Mouse (Mus musculus): ENCODE data around the gene Rasgrp1.

The Rasgrp1 gene

DNA sequence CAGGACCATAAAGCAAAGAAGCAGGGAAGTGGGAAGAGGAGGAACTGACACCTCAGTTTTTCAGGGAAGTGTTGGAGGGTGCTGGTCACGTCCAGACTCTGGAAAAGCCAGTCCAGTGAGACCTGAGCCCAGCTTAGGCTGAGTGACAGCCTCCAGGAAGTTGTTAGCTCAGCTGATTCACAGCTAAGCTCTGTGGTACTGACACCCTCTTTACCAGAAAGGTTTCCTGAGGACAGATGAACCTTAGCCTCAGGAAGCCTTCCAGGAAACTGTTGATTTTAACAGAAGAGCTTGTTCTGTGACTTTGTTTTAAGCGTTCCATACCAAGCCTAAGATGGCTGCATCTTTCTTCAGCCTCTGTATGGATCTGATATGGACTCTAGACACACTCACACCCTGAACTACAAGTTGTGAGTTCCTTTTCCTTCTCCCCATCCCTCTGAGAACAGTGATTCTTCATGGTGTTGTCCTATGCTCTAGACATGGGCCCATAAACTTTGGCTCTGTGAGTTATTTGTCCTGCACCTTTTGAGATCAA lies 31.6 kb upstream of the Rasgrp1 start:
- H3K9me3 ChIP-seq (ENCODE audit: low read length), result peaks cover 7% of the 10 kb centered on the region; the same call in 1 of the 2 replicates
- H3K4me1 ChIP-seq (replicated peaks; ENCODE audit: low read depth, low read length), result no peaks in the 10 kb centered on the region
- no peaks in the 10 kb centered on the region for H3K36me3 ChIP-seq (ENCODE audit: insufficient read depth, low read length)
- no peaks in the 10 kb centered on the region for H3K27me3 ChIP-seq (ENCODE audit: insufficient read depth, low read length)
- H3K4me3 ChIP-seq (replicated peaks; ENCODE audit: low read length), result no peak overlapping the region
- no peak for TF ChIP-seq CTCF (conservative IDR thresholded peaks at IDR 0.05; ENCODE audit: low read length)
- TF ChIP-seq NANOG (IDR thresholded peaks at IDR 0.05; ENCODE audit: borderline replicate concordance, low read length), result no peak
- no peak for TF ChIP-seq POU5F1 (IDR thresholded peaks at IDR 0.05; ENCODE audit: borderline replicate concordance, low read length)

DNA sequence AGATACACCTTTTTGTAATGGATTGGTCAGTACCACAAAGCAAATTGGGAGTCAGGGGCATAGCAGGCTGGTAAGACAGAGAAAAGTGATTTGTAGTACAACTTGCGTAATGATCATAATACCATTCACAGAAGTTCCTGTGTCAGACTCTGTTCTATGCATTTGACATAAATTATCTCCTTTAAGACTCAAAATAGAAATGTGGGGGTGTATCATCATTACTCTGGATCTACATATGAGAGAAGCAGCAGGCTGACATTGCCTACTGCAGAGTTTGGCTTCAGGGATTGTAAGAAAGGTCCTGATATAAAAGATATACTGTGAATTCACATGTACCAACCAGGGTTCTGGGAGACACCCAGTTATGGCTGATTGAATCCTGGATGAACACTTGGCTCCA lies 28.9 kb upstream of the Rasgrp1 start:
- no peaks in the 10 kb centered on the region for H3K4me1 ChIP-seq (replicated peaks; ENCODE audit: low read depth, low read length)
- H3K9me3 ChIP-seq (ENCODE audit: low read length), result peaks cover 7% of the 10 kb centered on the region; the same call in 1 of the 2 replicates
- no peaks in the 10 kb centered on the region for H3K27me3 ChIP-seq (ENCODE audit: insufficient read depth, low read length)
- TF ChIP-seq NANOG (IDR thresholded peaks at IDR 0.05; ENCODE audit: borderline replicate concordance, low read length), result no peak
- no peak for TF ChIP-seq CTCF (conservative IDR thresholded peaks at IDR 0.05; ENCODE audit: low read length)
- TF ChIP-seq POU5F1 (IDR thresholded peaks at IDR 0.05; ENCODE audit: borderline replicate concordance, low read length), result no peak
- no peaks in the 10 kb centered on the region for H3K36me3 ChIP-seq (ENCODE audit: insufficient read depth, low read length)
- no peak overlapping the region for H3K4me3 ChIP-seq (replicated peaks; ENCODE audit: low read length)

DNA sequence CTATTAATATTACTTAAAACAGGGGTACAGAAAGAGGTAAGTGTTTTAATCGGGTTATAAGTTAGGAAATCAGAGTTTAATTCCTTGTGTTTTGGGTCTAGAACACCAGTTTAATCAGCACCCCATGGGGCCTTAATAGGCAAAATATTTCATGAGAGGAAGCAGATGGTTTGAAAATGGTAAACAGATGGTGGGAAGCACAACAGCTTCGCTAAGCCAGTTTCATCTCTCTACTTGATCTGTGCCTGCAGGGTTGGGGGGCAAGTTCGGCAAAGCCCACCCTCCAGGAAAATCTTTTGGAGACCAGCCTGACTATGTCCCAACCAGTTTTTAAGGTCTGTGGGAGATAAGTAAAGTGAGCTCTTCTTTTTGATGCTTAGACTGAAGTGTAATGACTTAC lies 23.7 kb upstream of the Rasgrp1 start:
- H3K36me3 ChIP-seq (ENCODE audit: insufficient read depth, low read length), result no peaks in the 10 kb centered on the region
- no peaks in the 10 kb centered on the region for H3K4me1 ChIP-seq (replicated peaks; ENCODE audit: low read depth, low read length)
- H3K27me3 ChIP-seq (ENCODE audit: insufficient read depth, low read length), result no peaks in the 10 kb centered on the region
- no peaks in the 10 kb centered on the region for H3K9me3 ChIP-seq (ENCODE audit: low read length)
- no peak overlapping the region for H3K4me3 ChIP-seq (replicated peaks; ENCODE audit: low read length)
- TF ChIP-seq CTCF (conservative IDR thresholded peaks at IDR 0.05; ENCODE audit: low read length) (no peak), NANOG (IDR thresholded peaks at IDR 0.05; ENCODE audit: borderline replicate concordance, low read length) (no peak), POU5F1 (IDR thresholded peaks at IDR 0.05; ENCODE audit: borderline replicate concordance, low read length) (no peak)

DNA sequence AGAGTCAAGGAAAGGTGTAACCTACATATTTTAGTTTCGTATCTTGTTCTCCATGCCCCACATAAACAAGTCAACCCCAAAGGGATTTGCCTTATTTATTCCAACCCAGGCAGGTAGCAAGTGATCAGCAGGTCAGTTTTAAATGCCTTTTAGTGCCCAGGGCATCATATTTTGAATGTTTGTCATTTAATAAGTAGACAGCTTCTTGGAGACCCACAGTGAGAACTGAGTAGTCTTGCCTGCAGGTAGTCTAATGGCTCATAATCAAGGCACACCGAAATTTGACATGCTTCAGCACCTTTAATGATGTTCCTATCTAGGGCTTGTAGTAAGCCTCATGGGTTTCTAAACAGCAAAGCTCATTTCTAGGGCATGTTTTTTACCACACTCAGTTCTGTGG lies 21.3 kb upstream of the Rasgrp1 start:
- TF ChIP-seq CTCF (conservative IDR thresholded peaks at IDR 0.05; ENCODE audit: low read length), result no peak
- TF ChIP-seq POU5F1 (IDR thresholded peaks at IDR 0.05; ENCODE audit: borderline replicate concordance, low read length), result no peak
- TF ChIP-seq NANOG (IDR thresholded peaks at IDR 0.05; ENCODE audit: borderline replicate concordance, low read length), result no peak
- Histone ChIP-seq H3K27me3 (ENCODE audit: insufficient read depth, low read length) (no peaks in the 10 kb centered on the region), H3K4me1 (replicated peaks; ENCODE audit: low read depth, low read length) (no peaks in the 10 kb centered on the region), H3K36me3 (ENCODE audit: insufficient read depth, low read length) (no peaks in the 10 kb centered on the region), H3K9me3 (ENCODE audit: low read length) (peaks cover 14% of the 10 kb centered on the region), H3K4me3 (replicated peaks; ENCODE audit: low read length) (no peak overlapping the region)

DNA sequence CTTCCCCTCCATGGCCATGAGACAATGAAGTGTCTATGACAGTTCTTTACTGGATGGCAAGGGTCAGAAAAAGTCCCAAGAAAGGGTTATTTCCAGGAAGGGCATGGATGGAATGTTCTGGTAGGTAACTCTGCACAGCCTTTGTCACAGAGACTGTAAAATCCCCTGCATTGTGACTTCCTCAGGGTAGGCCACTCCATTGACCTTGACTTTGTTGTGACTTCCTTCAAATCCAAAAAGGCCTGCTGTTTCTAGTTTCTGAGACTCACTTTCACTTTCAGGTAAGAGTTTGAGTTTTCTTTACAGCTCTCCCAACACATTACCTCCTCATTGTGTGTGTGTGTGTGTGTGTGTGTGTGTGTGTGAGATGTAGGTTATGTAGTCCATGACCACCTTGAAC lies 15.1 kb upstream of the Rasgrp1 start:
- TF ChIP-seq POU5F1 (IDR thresholded peaks at IDR 0.05; ENCODE audit: borderline replicate concordance, low read length) (no peak), NANOG (IDR thresholded peaks at IDR 0.05; ENCODE audit: borderline replicate concordance, low read length) (no peak), CTCF (conservative IDR thresholded peaks at IDR 0.05; ENCODE audit: low read length) (no peak)
- Histone ChIP-seq H3K36me3 (ENCODE audit: insufficient read depth, low read length) (no peaks in the 10 kb centered on the region), H3K9me3 (ENCODE audit: low read length) (peaks cover 19% of the 10 kb centered on the region), H3K27me3 (ENCODE audit: insufficient read depth, low read length) (no peaks in the 10 kb centered on the region), H3K4me3 (replicated peaks; ENCODE audit: low read length) (no peak overlapping the region), H3K4me1 (replicated peaks; ENCODE audit: low read depth, low read length) (no peaks in the 10 kb centered on the region)

DNA sequence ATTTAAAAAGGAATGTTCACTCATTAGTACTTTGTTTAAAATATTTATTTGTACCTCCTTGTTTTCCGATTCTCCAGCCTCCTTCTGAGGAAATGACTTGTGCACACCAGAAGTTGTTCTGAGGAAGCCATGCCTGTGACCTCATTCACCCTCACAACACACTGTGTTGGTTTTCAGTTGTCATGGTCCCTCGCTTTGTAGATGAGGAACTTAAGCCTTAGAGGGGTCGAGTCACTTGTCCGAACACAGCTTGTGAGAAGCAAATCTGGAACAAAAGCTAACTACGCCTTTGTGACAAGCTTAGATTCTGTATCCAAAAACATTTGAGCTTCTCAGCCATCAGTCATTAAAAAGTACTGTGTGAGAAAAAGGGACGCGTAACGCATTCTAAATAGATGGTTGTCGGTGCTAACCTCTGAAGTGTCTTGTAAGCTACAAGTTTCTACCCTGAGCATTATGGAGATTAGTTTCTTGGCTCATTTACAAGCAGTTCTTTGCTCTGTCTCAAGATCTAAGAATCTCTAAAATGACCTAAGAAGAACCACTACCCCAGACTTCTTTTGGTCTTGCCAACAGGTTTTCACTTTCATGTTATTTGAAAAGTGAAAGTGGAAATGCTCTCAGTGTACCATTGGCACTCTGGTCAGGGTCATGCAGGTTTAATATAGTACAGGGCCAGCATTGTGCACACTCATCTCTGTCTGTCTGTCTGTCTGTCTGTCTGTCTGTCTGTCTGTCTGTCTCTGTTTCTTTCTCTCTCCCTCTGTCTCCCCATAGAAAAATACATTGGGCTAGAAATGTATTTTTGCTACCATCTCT lies 9.7 kb upstream of the Rasgrp1 start:
- TF ChIP-seq POU5F1 (IDR thresholded peaks at IDR 0.05; ENCODE audit: borderline replicate concordance, low read length) (no peak), NANOG (IDR thresholded peaks at IDR 0.05; ENCODE audit: borderline replicate concordance, low read length) (no peak), CTCF (conservative IDR thresholded peaks at IDR 0.05; ENCODE audit: low read length) (no peak)
- Histone ChIP-seq H3K4me3 (replicated peaks; ENCODE audit: low read length) (no peak overlapping the region), H3K27me3 (ENCODE audit: insufficient read depth, low read length) (no peaks in the 10 kb centered on the region), H3K4me1 (replicated peaks; ENCODE audit: low read depth, low read length) (peaks cover 14% of the 10 kb centered on the region), H3K9me3 (ENCODE audit: low read length) (no peaks in the 10 kb centered on the region), H3K36me3 (ENCODE audit: insufficient read depth, low read length) (no peaks in the 10 kb centered on the region)

DNA sequence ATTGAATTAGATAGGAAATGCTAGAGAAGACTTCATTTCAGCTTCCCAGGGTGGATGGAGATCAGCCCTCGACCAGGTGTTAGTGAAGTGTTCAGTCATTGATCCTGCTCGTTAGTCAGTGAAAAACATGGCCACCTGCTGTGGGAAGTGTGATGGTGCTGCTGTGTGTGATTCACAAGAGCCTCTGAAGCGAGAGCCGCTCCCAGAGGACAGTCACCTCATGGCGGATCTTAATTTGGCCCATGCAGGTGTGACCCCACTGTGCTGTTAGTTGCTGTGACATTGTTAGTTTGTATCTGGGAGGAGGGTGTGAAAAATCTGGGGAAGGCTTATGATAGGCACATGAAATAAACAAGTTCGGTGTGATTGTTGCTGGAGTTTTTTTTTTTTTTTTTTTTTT lies 7.3 kb upstream of the Rasgrp1 start:
- H3K9me3 ChIP-seq (ENCODE audit: low read length), result no peaks in the 10 kb centered on the region
- no peak overlapping the region for H3K4me3 ChIP-seq (replicated peaks; ENCODE audit: low read length)
- H3K4me1 ChIP-seq (replicated peaks; ENCODE audit: low read depth, low read length), result peaks cover 14% of the 10 kb centered on the region
- peaks cover 3% of the 10 kb centered on the region; the same call in 1 of the 2 replicates for H3K27me3 ChIP-seq (ENCODE audit: insufficient read depth, low read length)
- TF ChIP-seq NANOG (IDR thresholded peaks at IDR 0.05; ENCODE audit: borderline replicate concordance, low read length) (no peak), POU5F1 (IDR thresholded peaks at IDR 0.05; ENCODE audit: borderline replicate concordance, low read length) (no peak), CTCF (conservative IDR thresholded peaks at IDR 0.05; ENCODE audit: low read length) (no peak)
- no peaks in the 10 kb centered on the region for H3K36me3 ChIP-seq (ENCODE audit: insufficient read depth, low read length)

DNA sequence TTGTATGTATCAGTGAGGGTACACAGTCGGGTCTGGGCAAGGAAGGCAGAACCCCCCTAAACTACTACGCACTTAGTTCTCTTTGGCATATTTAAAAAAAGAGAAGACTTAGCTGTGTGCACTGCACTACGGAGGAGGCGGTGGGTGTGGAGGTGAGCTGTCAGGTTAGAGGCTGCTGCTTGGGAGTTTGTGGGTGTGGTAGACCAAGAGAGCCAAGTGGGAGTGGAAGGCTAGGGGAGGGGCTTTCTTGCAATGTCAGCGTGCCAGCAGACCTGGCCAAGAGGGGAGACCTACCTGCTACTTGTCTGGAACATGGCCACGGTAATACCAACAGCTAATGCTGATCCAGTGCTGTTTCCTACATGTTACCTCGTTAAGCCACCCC lies 431 bp upstream of the Rasgrp1 start:
- peaks cover 57% of the 10 kb centered on the region for H3K27me3 ChIP-seq (ENCODE audit: insufficient read depth, low read length)
- no peaks in the 10 kb centered on the region for H3K9me3 ChIP-seq (ENCODE audit: low read length)
- peaks cover 29% of the 10 kb centered on the region for H3K4me1 ChIP-seq (replicated peaks; ENCODE audit: low read depth, low read length)
- TF ChIP-seq CTCF (conservative IDR thresholded peaks at IDR 0.05; ENCODE audit: low read length) (no peak), NANOG (IDR thresholded peaks at IDR 0.05; ENCODE audit: borderline replicate concordance, low read length) (no peak), POU5F1 (IDR thresholded peaks at IDR 0.05; ENCODE audit: borderline replicate concordance, low read length) (no peak)
- no peaks in the 10 kb centered on the region for H3K36me3 ChIP-seq (ENCODE audit: insufficient read depth, low read length)
- peak overlapping the region; percentile 88 for H3K4me3 ChIP-seq (replicated peaks; ENCODE audit: low read length)
